Mouse (Mus musculus): ENCODE data around the gene Pafah2. TPM values are rescaled to one million over a fixed set of nuclear protein-coding genes. Genes with fewer than 3 reads are reported as not detected.

Gene Pafah2
- total RNA-seq (2023): 10 to 100 TPM; 12.9 to 16.8 TPM

DNA sequence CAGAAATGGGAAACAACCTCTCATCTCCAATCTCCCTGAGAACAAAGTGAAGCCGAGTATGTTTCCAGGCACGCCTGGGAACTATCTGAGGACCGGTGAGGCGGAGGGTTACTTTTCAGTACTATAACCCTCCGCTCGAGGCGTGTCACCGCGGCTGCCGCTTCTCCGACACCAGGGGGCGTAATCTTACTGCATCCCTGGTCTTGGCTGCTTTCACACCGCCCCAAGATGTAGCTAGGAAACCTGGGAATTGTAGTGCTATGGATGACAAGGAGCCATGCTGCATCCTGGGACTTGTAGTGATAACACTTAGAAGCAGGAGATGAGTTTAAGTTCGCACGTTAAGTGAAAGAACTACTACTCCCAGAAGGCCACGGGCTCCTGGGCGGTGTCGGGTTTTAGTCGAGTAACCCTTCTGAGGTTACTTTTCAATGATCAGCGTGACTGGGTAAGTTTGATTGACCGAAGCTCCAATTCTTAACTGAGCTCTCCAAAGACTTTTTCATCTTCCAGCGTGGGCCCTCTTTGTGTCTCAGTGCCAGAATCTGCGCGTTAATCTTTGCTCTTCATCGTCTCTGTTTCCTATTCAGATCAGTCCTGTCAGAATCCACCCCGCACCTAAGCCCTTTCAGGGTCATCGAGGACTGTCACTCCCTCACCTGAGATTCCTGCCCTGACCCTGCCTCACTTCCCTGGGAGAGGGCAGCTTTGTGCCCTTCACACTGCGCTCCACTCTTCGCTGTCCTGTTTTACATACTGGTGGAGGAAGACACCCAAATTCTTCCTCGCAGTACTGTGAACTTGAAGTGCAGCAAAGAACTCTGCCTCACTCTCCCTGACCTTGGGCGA is at the start of gene Pafah2:
Gene Pafah2, plus strand, starts transcription at position 344 of the 849 bp plus-strand sequence.

DNA sequence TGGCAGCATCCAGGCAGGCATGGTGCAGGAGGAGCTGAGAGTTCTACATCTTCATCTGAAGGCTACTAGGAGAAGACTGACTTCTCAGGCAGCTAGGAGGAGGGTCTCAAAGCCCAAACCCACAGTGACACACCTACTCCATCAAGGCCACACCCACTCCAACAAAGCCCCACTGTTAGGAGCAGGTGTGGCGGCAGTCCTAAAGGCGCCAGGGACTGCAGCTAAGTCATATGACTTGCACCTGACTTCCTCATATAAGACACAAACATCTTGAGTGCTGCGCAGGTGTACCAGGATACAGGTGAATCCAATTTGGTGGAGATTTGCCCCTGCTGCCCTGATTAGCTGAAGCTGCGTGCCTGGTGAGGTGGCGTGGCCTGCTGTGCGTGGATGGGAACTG is 12.4 kb upstream of the Pafah2 start, which contains the start of gene Extl1:
Gene Extl1, minus strand, starts transcription at position 101 of the 400 bp plus-strand sequence.

DNA sequence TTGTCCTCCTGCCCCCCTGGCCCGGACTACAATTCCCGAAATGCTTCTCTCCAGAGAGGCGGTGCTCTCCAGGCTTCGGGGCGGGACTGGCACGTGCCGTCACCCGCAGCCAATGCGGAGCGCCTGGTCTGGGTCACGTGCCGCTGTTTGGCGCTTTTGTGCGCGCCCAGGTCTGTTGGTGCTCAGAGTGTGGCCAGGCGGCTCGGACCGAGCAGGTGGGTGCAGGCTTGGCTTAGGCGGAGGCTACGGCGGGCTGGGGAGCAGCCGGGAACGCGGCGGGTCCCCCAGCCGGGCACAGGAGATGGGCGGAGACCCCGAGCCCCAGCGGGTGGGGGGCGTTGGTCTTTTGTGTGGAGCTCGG is 72.1 kb downstream of the Pafah2 start, which contains the start of gene Stmn1:
Gene Stmn1, plus strand, starts transcription at position 106 of the 361 bp plus-strand sequence.

Other genes starting within 250 kb of the Pafah2 start
- gene Cep85, start 209.2 kb upstream of the Pafah2 start, total RNA-seq (2023): 10 to 100 TPM; 13.1 to 18.9 TPM
- gene Gm7534, start 193.3 kb upstream of the Pafah2 start, total RNA-seq (2023): not detected
- gene Catsper4, start 168.9 kb upstream of the Pafah2 start, total RNA-seq (2023): not detected
- gene Cnksr1, start 157.9 kb upstream of the Pafah2 start, total RNA-seq (2023): not detected
- not detected for gene E130218I03Rik, start 152.7 kb upstream of the Pafah2 start, total RNA-seq (2023)
- 1 to 10 TPM; 3.8 to 4.7 TPM for gene Zfp593, start 150.7 kb upstream of the Pafah2 start, total RNA-seq (2023)
- not detected for gene Gm30191, start 149.4 kb upstream of the Pafah2 start, total RNA-seq (2023)
- not detected for gene Grrp1, start 142.2 kb upstream of the Pafah2 start, total RNA-seq (2023)
- 10 to 100 TPM; 12.1 to 15.9 TPM for gene Pdik1l, start 108.4 kb upstream of the Pafah2 start, total RNA-seq (2023)
- gene Trim63, start 81.2 kb upstream of the Pafah2 start, total RNA-seq (2023): not detected
- under 1 TPM in 1 of 2 experiments, not detected in 1; 0.51 TPM for gene Slc30a2, start 53.1 kb upstream of the Pafah2 start, total RNA-seq (2023)
- gene Extl1, start 12.5 kb upstream of the Pafah2 start, total RNA-seq (2023): not detected
- gene Stmn1, start 72.0 kb downstream of the Pafah2 start, total RNA-seq (2023): 100 to 1,000 TPM; 214 to 233 TPM
- 10 to 100 TPM; 31.3 to 32.0 TPM for gene Paqr7, start 100.4 kb downstream of the Pafah2 start, total RNA-seq (2023)
- gene Aunip, start 114.7 kb downstream of the Pafah2 start, total RNA-seq (2023): 1 to 10 TPM; 4.7 to 6.8 TPM
- 10 to 100 TPM; 37.2 to 40.0 TPM for gene Mtfr1l, start 139.1 kb downstream of the Pafah2 start, total RNA-seq (2023)
- gene Selenon, start 155.8 kb downstream of the Pafah2 start, total RNA-seq (2023): 100 to 1,000 TPM; 115 to 117 TPM